Mouse (Mus musculus) brain, embryonic 14.5 days (tissue): ENCODE results near the gene Fubp1. TPM values are rescaled to one million over a fixed set of nuclear protein-coding genes. Genes with fewer than 3 reads are reported as not detected.

Source experiments
- DNase-seq: peaks from one replicate; pipeline ENCODE4 v3.0.0-alpha.2; 2011; ENCODE audit warnings: low read depth
- CTCF ChIP-seq: fragments of 200-500 bp; IDR thresholded peaks from 2 replicates; pipeline ENCODE4 v1.5.1; 2012; ENCODE audit warnings: inconsistent platforms, mild to moderate bottlenecking, moderate library complexity, borderline replicate concordance; ENCODE audit not compliant: insufficient read depth, insufficient read length; ENCODE audit errors: extremely low read depth
- POLR2A ChIP-seq: fragments of 200-500 bp; IDR thresholded peaks from 2 replicates; pipeline ENCODE4 v1.6.1; 2012; ENCODE audit warnings: mild to moderate bottlenecking, inconsistent platforms, borderline replicate concordance; ENCODE audit not compliant: poor library complexity, insufficient read depth, insufficient read length, severe bottlenecking; ENCODE audit errors: extremely low read depth
- polyA plus RNA-seq: library from polyadenylated mRNA; depleted of rRNA; stranded (reverse); fragments of >200 nt; gene quantifications from 2 replicates; pipeline ENCODE4 v1.2.3, GENCODE M21; 2012

The Fubp1 gene
- polyA plus RNA-seq, 1 experiment = 264 TPM

- TF ChIP-seq POLR2A (no peak), CTCF (no peak)
- no peak for DNase-seq
These were observed 33.1 kb downstream of the Fubp1 start for GRCm38 (mm10) chr3:152243304-152243703.

- DNase-seq = peak; percentile 72
- no peak for TF ChIP-seq POLR2A
- no peak for TF ChIP-seq CTCF
These were observed 35.2 kb downstream of the Fubp1 start for GRCm38 (mm10) chr3:152245273-152245910.

GRCm38 (mm10) chr3:152247708-152248107 lies 37.5 kb downstream of the Fubp1 start:
- DNase-seq = no peak
- no peak for TF ChIP-seq CTCF
- no peak for TF ChIP-seq POLR2A

DNA sequence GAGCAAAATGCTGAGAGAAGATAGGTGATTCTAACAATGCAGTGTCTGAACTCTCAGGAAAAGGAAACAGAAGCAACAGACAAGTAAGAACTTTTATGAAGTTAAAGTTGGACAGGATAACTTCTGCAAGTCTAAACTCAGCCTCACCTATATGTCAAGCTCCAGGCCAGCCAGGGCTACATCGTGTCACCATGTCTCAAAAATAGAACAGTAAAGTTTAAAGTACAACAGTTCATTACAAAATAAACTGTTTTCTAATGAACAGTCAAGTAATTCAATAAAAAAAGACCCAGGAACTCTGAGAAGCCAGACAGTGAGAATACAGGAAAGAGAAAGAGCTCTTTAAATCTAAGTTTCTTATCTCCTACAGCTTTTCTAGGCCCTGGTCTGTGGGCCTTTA lies 40.3 kb downstream of the Fubp1 start:
- no peak for DNase-seq
- no peak for TF ChIP-seq POLR2A
- TF ChIP-seq CTCF = no peak

DNA sequence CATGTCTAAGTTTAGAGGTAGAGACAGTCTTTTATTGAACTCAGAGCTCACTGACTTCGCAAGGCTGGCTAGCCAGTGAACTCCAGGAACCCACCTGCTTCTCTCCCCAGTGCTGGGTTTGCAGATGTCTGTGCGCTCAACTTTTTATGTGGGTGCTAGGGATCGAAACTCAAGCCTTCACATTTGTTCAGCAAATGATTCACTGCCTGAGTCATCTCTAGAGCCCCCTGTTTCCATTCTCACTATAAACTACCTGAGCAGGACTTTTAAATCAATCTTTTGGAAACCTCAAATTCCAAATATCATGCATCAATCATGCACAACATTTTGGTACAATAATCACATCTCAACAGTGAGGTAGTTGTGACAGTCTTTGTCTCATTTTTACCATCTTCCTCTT lies 47.3 kb downstream of the Fubp1 start:
- no peak for TF ChIP-seq CTCF
- no peak for TF ChIP-seq POLR2A
- DNase-seq = no peak

GRCm38 (mm10) chr3:152259409-152259808 lies 49.2 kb downstream of the Fubp1 start:
- TF ChIP-seq CTCF = peak; percentile 77; the same call in 1 of the 2 replicates
- DNase-seq = peak; percentile 85

DNA sequence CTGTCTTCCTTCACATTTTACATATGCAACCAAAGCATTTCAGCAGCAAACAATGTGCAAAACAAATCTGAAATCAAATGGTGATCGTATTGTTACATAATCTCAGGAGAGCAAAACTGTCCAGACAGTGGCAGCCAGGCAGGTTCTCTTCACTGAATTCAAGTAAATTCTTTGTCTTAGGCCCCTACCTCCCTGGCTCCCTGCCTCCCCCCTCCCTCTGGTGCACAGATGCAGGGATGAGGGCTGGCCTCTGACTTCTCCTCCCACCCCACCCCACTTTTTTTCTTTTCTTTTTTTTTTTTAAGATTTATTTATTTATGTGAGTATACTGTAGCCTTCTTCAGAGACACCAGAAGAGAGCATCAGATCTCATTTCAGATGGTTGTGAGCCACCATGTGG lies 50.1 kb downstream of the Fubp1 start:
- no peak for DNase-seq
- TF ChIP-seq POLR2A = no peak
- TF ChIP-seq CTCF = no peak

- DNase-seq = no peak
- TF ChIP-seq CTCF (no peak), POLR2A (no peak)
These were observed 51.2 kb downstream of the Fubp1 start for GRCm38 (mm10) chr3:152261436-152261835.

GRCm38 (mm10) chr3:152261948-152262347 lies 51.7 kb downstream of the Fubp1 start:
- DNase-seq = no peak
- TF ChIP-seq CTCF (no peak), POLR2A (no peak)

GRCm38 (mm10) chr3:152264374-152264773 lies 54.2 kb downstream of the Fubp1 start:
- DNase-seq = no peak
- TF ChIP-seq POLR2A (no peak), CTCF (no peak)

DNA sequence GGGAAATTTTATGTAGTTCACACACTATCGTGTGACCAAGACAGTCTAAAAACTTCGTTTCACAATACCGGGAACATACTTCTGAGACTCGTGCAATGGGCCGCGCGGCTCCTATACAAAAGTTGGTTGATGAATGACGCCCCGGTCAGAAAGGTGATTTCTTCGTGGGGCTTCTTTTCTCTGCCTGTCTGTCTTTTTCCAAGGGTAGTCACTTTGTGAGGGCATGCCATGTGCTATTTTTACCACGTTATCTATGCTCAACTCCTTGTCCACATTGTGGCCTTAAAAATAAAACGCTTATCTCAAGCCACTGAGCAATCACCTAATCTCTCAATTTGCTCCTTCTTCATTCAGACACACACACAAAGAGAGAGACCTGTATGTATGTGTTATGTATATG lies 54.6 kb downstream of the Fubp1 start:
- no peak for TF ChIP-seq CTCF
- TF ChIP-seq POLR2A = no peak
- no peak for DNase-seq

- peak; percentile 70 for DNase-seq
- TF ChIP-seq POLR2A = no peak
- TF ChIP-seq CTCF = no peak
These were observed 55.3 kb downstream of the Fubp1 start for GRCm38 (mm10) chr3:152265351-152266035.

DNA sequence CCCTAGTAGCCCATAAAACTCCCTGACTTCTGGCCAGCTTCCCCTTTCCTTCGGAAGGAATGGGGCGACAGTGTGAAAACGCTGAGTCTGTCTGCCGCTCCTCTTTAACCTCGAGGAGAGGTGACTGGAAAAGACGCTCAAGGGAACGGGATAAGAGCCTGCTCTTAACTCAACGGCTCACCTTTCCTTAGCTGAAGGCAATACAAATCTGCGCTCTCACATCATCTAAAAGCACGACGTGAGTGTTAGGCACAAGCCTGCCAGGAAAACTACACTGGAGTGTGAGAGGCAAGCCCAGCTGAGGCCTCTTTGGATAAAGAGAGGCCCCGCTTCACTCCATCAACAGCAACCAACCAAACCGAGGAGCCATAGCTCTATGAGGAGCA lies 55.8 kb downstream of the Fubp1 start, which contains the start of gene Nexn:
Gene Nexn (minus strand): TSS at position 315 of the 386 bp plus-strand sequence.
- DNase-seq = peak; percentile 37
- no peak for TF ChIP-seq CTCF
- TF ChIP-seq POLR2A = no peak
